Mouse (Mus musculus) hematopoietic stem cell, adult 5-6 weeks (primary cell): Measurements from ENCODE around the gene Mamdc2. TPM values are rescaled to one million over a fixed set of nuclear protein-coding genes. Genes with fewer than 3 reads are reported as not detected.

Experiments
- total RNA-seq: library from RNA; stranded (forward); fragments of 172-1452, 232-1000 nt; gene quantifications from 2 replicates; pipeline ENCODE4 v1.2.3, GENCODE M21; 2017

Gene Mamdc2
- total RNA-seq, 1 experiment from 2014 or later, result 11.1 TPM

Other genes with a start within 250 kb of the Mamdc2 start
- 94.2 and 97.5 TPM in 2 replicates for gene Smc5, start 174.5 kb downstream of the Mamdc2 start, total RNA-seq
- not detected in 2 replicates for gene 1700028P14Rik, start 204.4 kb upstream of the Mamdc2 start, total RNA-seq
- gene Ptar1, start 239.0 kb upstream of the Mamdc2 start, total RNA-seq, result 18.8 and 22.0 TPM in 2 replicates